Mouse (Mus musculus) limb, embryonic 14.5 days (tissue): ENCODE data around the gene BC048679. TPM values are rescaled to one million over a fixed set of nuclear protein-coding genes. Genes with fewer than 3 reads are reported as not detected.

Experiments
- ATAC-seq: fragments of 200-750 bp; cut with Nextera tagmentation; 2 replicates; pipeline ENCODE4 v1.8.0; 2017; ENCODE audit warnings: low read depth, moderate number of reproducible peaks, moderate TSS enrichment; ENCODE audit not compliant: low FRiP score
- DNase-seq: peaks from one replicate; pipeline ENCODE4 v3.0.0-alpha.2; 2015; ENCODE audit warnings: low spot score
- H3K27ac ChIP-seq: fragments of 300-500 bp; sonication (generic); replicated peaks from 2 replicates; pipeline ENCODE4 v1.5.1; 2014; ENCODE audit warnings: low read depth, mild to moderate bottlenecking, low read length, moderate library complexity, mixed read lengths
- H3K27me3 ChIP-seq: fragments of 300-500 bp; sonication (generic); 2 replicates; pipeline ENCODE4 v1.6.1; 2014; ENCODE audit warnings: low read length, mixed read lengths; ENCODE audit not compliant: control insufficient read depth, insufficient read depth
- H3K36me3 ChIP-seq: fragments of 300-500 bp; sonication (generic); 2 replicates; pipeline ENCODE4 v1.6.1; 2014; ENCODE audit warnings: mild to moderate bottlenecking, low read length, moderate library complexity, mixed read lengths; ENCODE audit not compliant: control insufficient read depth, insufficient read depth
- H3K4me1 ChIP-seq: fragments of 300-500 bp; sonication (generic); 2 replicates; pipeline ENCODE4 v1.6.1; 2014; ENCODE audit warnings: antibody characterized with exemption, low read length, mixed read lengths; ENCODE audit not compliant: control insufficient read depth, insufficient read depth
- H3K4me2 ChIP-seq: fragments of 300-500 bp; sonication (generic); replicated peaks from 2 replicates; pipeline ENCODE4 v1.6.1; 2014; ENCODE audit warnings: low read depth, mild to moderate bottlenecking, low read length, moderate library complexity; ENCODE audit not compliant: severe bottlenecking
- H3K4me3 ChIP-seq: fragments of 300-500 bp; sonication (generic); replicated peaks from 2 replicates; pipeline ENCODE4 v1.5.1; 2014; ENCODE audit warnings: low read length
- H3K9ac ChIP-seq: fragments of 300-500 bp; sonication (generic); 2 replicates; pipeline ENCODE4 v1.6.1; 2014; ENCODE audit warnings: mild to moderate bottlenecking, low read depth, low read length, moderate library complexity; ENCODE audit not compliant: severe bottlenecking
- H3K9me3 ChIP-seq: fragments of 300-500 bp; sonication (generic); 2 replicates; pipeline ENCODE4 v1.6.1; 2016; ENCODE audit warnings: low read length; ENCODE audit not compliant: control insufficient read depth
- POLR2A ChIP-seq: fragments of 200-500 bp; IDR thresholded peaks from 2 replicates; pipeline ENCODE4 v1.8.0; 2012; ENCODE audit warnings: inconsistent platforms, mild to moderate bottlenecking, moderate library complexity, borderline replicate concordance; ENCODE audit not compliant: insufficient read depth, insufficient read length; ENCODE audit errors: extremely low read depth
- WGBS: fragments of 180-500 bp; shearing (Covaris S2); extraction: QIAGEN DNeasy Blood & Tissue Kit; methylation state at CpG from one replicate; pipeline ENCODE4 v1.1.7; 2014; 5-methylcytosine and 5-hydroxymethylcytosine counted together
- microRNA counts: library from miRNA; unstranded; fragments of <30 nt; microRNA quantifications from one replicate; lab custom pipeline; 2016
- polyA plus RNA-seq, 2 experiments: library from polyadenylated mRNA; depleted of rRNA in 1 of 2; stranded (reverse) in 1 of 2; unstranded in 1 of 2; fragments of >200 nt; fragmentation: Nextera tagmentation in 1 of 2; extraction: Ambion mirVana in 1 of 2; gene quantifications; 2 replicates each; pipeline versions ENCODE4 v1.2.1 to v1.2.3; 2012 to 2014

BC048679 gene
- polyA plus RNA-seq, 2 experiments = not detected

GRCm38 (mm10) chr7:81454331-81455039 is 43.6 kb downstream of the BC048679 start:
- Histone ChIP-seq H3K27me3 (peaks cover 65% of the 10 kb centered on the region), H3K4me3 (peak overlapping the region; percentile 48), H3K4me2 (peak overlapping the region; percentile 93), H3K9ac (peak overlapping the region; percentile 36; the same call in 1 of the 2 replicates), H3K4me1 (peaks cover 17% of the 10 kb centered on the region), H3K9me3 (no peaks in the 10 kb centered on the region), H3K27ac (no peak overlapping the region), H3K36me3 (no peaks in the 10 kb centered on the region)
- TF ChIP-seq POLR2A = no peak
- 4% methylated on average over 23 of the region's 87 CpGs for WGBS
- DNase-seq (no peak), ATAC-seq (no peak; the same call in none of the 2 replicates)

- H3K4me2 ChIP-seq = peak overlapping the region; percentile 93
- peaks cover 17% of the 10 kb centered on the region for H3K4me1 ChIP-seq
- no peak overlapping the region for H3K9ac ChIP-seq
- H3K9me3 ChIP-seq = no peaks in the 10 kb centered on the region
- DNase-seq (no peak), ATAC-seq (no peak)
- 3% methylated on average over 62 of the region's 84 CpGs for WGBS
- TF ChIP-seq POLR2A = no peak
- no peak overlapping the region for H3K27ac ChIP-seq
- peak overlapping the region; percentile 48 for H3K4me3 ChIP-seq
- peaks cover 65% of the 10 kb centered on the region for H3K27me3 ChIP-seq
- no peaks in the 10 kb centered on the region for H3K36me3 ChIP-seq
These were observed 44.4 kb downstream of the BC048679 start for GRCm38 (mm10) chr7:81453443-81454274.

- Histone ChIP-seq H3K9me3 (no peaks in the 10 kb centered on the region), H3K27ac (no peak overlapping the region), H3K4me3 (peak overlapping the region; percentile 48), H3K27me3 (peaks cover 65% of the 10 kb centered on the region), H3K4me1 (peaks cover 17% of the 10 kb centered on the region), H3K36me3 (no peaks in the 10 kb centered on the region), H3K4me2 (peak overlapping the region; percentile 93), H3K9ac (no peak overlapping the region)
- WGBS = 1% methylated on average over 21 of the region's 21 CpGs
- no peak for DNase-seq
- no peak; the same call in 1 of the 2 replicates for ATAC-seq
- no peak for TF ChIP-seq POLR2A
These were observed 45.1 kb downstream of the BC048679 start for GRCm38 (mm10) chr7:81452971-81453441.

MicroRNA genes within 50 kb of the gene (microRNA counts, 519-probe panel; counts per million panel counts)
- microRNA mmu-miR-1839-3p (lab: Ali Mortazavi, UCI) (not detected), microRNA mmu-miR-1839-5p (lab: Ali Mortazavi, UCI) (2,859 counts per million, percentile 52 among the panel's probes with 10 or more counts)

Other genes with a start within 250 kb of the BC048679 start
- gene Rps17, start 153.0 kb downstream of the BC048679 start, polyA plus RNA-seq (2012; rRNA removed) = 1,944 and 2,727 TPM in 2 replicates
- 1,353 and 1,439 TPM in 2 replicates for gene Rps17, start 153.0 kb downstream of the BC048679 start, polyA plus RNA-seq (2014; fragmentation: Nextera tagmentation; extraction: Ambion mirVana)
- gene Cpeb1, start 42.8 kb downstream of the BC048679 start, polyA plus RNA-seq (2012; rRNA removed) = 1.00 and 1.1 TPM in 2 replicates
- 0.10 and 0.77 TPM in 2 replicates for gene Cpeb1, start 42.8 kb downstream of the BC048679 start, polyA plus RNA-seq (2014; fragmentation: Nextera tagmentation; extraction: Ambion mirVana)
- gene Ap3b2, start 4.4 kb downstream of the BC048679 start, polyA plus RNA-seq (2012; rRNA removed) = 0.33 and 0.54 TPM in 2 replicates
- 0.23 TPM in 1 of 2 replicates, not detected in the other for gene Ap3b2, start 4.4 kb downstream of the BC048679 start, polyA plus RNA-seq (2014; fragmentation: Nextera tagmentation; extraction: Ambion mirVana)
- gene Fsd2, start 68.7 kb upstream of the BC048679 start, polyA plus RNA-seq (2012; rRNA removed) = 0.68 and 0.78 TPM in 2 replicates
- 0.58 and 1.3 TPM in 2 replicates for gene Fsd2, start 68.7 kb upstream of the BC048679 start, polyA plus RNA-seq (2014; fragmentation: Nextera tagmentation; extraction: Ambion mirVana)
- gene Whamm, start 73.0 kb upstream of the BC048679 start, polyA plus RNA-seq (2012; rRNA removed) = 10.4 and 11.0 TPM in 2 replicates
- 5.4 and 7.5 TPM in 2 replicates for gene Whamm, start 73.0 kb upstream of the BC048679 start, polyA plus RNA-seq (2014; fragmentation: Nextera tagmentation; extraction: Ambion mirVana)
- gene Homer2, start 209.2 kb upstream of the BC048679 start, polyA plus RNA-seq (2012; rRNA removed) = 15.3 and 15.5 TPM in 2 replicates
- gene Homer2, start 209.2 kb upstream of the BC048679 start, polyA plus RNA-seq (2014; fragmentation: Nextera tagmentation; extraction: Ambion mirVana) = 25.8 and 29.6 TPM in 2 replicates